Mouse (Mus musculus): Measurements from ENCODE around the gene Pde4d. TPM values are rescaled to one million over a fixed set of nuclear protein-coding genes. Genes with fewer than 3 reads are reported as not detected.
A peak's percentile ranks its signal among the peaks of the same experiment; 100 is the strongest.

Gene Pde4d
- polyA plus RNA-seq, 1 experiment from 2014 or later: 14.9 TPM

DNA sequence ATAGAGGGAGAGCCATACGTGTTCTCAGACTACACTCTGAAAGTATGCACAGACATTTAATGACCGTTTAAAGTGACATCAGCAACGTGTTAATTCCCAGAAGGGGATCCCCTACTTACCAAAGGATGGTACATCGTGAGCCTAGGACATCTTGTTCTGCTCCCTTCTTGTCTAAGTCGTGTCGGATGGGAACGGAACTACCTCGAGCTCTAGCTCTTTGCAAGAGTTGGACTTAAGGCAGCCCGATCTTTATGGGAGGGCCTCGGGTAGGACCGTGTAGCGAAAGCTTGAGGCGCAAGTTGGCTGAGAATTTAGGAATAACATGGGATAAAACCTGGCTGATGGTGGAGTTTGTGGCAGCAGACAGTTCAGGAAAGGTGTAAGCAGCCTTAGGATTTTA, 1464.5 kb downstream of the Pde4d start:
- H3K9ac ChIP-seq (ENCODE audit: low read length): no peak overlapping the region
- ATAC-seq (ENCODE audit: low read depth): no peak
- no peak overlapping the region for H3K27ac ChIP-seq (ENCODE audit: low read length)
- 83% methylated on average over 13 of the region's 13 CpGs for WGBS
- H3K4me1 ChIP-seq (replicated peaks; ENCODE audit: control insufficient read depth, insufficient read depth, low read length): 0 out of 2 replicates have a peak, but pooled peaks cover 3% of the 10 kb centered on the region
- H3K36me3 ChIP-seq (ENCODE audit: control insufficient read depth, insufficient read depth, low read length): no peaks in the 10 kb centered on the region
- no peak overlapping the region for H3K4me2 ChIP-seq (ENCODE audit: low read depth, low read length)
- no peaks in the 10 kb centered on the region for H3K9me3 ChIP-seq (ENCODE audit: control insufficient read depth, low read length)
- H3K27me3 ChIP-seq (ENCODE audit: control insufficient read depth, insufficient read depth, low read depth, low read length): no peaks in the 10 kb centered on the region
- no peak overlapping the region for H3K4me3 ChIP-seq (ENCODE audit: low read length)

DNA sequence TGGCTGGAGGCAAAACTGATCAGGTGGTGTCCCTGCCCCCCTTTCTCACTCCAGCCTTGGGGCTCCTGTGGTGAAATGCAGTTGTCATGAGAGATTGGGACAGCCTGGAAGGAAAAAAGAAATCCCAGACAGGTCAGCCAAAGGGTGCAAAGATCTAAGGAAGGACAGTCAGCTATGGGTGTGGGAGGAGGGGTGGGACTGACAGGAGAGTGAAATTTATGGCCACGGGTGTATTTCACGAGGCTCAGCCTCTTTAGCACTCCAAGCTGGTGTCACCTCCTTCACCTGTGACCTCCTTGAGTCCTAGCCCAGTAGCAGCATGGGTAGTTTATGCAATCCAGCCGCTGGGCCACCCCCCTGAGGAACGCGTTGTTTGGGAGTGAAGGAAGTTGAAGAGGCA, 1465.1 kb downstream of the Pde4d start:
- peak; percentile 45 for ATAC-seq (ENCODE audit: low read depth)
- WGBS: 7% methylated on average over 5 of the region's 5 CpGs
- no peaks in the 10 kb centered on the region for H3K9me3 ChIP-seq (ENCODE audit: control insufficient read depth, low read length)
- 0 out of 2 replicates have a peak, but pooled peaks cover 3% of the 10 kb centered on the region for H3K4me1 ChIP-seq (replicated peaks; ENCODE audit: control insufficient read depth, insufficient read depth, low read length)
- H3K27me3 ChIP-seq (ENCODE audit: control insufficient read depth, insufficient read depth, low read depth, low read length): no peaks in the 10 kb centered on the region
- no peak overlapping the region for H3K4me2 ChIP-seq (ENCODE audit: low read depth, low read length)
- H3K4me3 ChIP-seq (ENCODE audit: low read length): no peak overlapping the region
- H3K36me3 ChIP-seq (ENCODE audit: control insufficient read depth, insufficient read depth, low read length): no peaks in the 10 kb centered on the region
- H3K27ac ChIP-seq (ENCODE audit: low read length): no peak overlapping the region
- no peak overlapping the region for H3K9ac ChIP-seq (ENCODE audit: low read length)

DNA sequence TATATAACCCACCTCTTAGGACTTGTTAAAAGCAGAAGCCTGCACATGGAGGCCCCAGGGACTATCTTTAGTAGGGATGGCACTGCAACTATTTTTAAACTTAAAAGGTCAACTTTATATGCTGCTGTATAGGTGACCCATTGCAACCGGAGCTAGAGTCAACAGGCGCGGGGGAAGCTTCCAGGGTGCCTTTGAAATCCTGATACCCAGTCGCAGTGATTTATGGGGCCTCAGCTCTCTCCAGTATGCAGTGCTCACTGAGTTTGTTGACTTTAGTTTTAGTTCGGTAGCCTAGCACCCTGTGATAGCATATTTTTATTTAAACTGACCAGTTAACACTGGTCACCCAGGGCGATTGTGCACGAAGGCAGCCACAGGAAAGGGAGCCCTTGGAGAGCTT, 1465.8 kb downstream of the Pde4d start:
- ATAC-seq (ENCODE audit: low read depth): no peak
- H3K9me3 ChIP-seq (ENCODE audit: control insufficient read depth, low read length): no peaks in the 10 kb centered on the region
- no peak overlapping the region for H3K4me3 ChIP-seq (ENCODE audit: low read length)
- 35% methylated on average over 7 of the region's 7 CpGs for WGBS
- 0 out of 2 replicates have a peak, but pooled peaks cover 3% of the 10 kb centered on the region for H3K4me1 ChIP-seq (replicated peaks; ENCODE audit: control insufficient read depth, insufficient read depth, low read length)
- no peak overlapping the region for H3K27ac ChIP-seq (ENCODE audit: low read length)
- H3K9ac ChIP-seq (ENCODE audit: low read length): no peak overlapping the region
- no peaks in the 10 kb centered on the region for H3K36me3 ChIP-seq (ENCODE audit: control insufficient read depth, insufficient read depth, low read length)
- H3K4me2 ChIP-seq (ENCODE audit: low read depth, low read length): no peak overlapping the region
- no peaks in the 10 kb centered on the region for H3K27me3 ChIP-seq (ENCODE audit: control insufficient read depth, insufficient read depth, low read depth, low read length)

DNA sequence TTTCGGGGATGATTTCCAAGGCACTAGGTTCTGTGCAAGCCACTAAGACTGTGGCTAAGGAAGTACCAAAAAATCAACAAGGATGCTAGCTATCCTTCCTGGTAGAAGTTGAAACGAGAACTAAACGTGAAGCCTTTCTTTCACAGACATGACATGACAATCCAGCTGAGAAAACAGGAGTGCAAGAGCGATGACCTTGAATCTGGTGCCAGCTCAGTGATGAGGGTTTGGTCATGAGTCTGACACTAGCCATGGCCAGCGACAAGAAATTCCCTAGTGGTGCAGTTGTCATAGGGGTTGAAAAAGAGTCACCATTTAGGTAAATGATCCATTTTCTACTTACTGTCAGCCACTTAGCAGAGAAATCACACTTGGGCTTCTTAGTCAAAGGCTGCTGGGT, 1466.2 kb downstream of the Pde4d start:
- Histone ChIP-seq H3K4me3 (ENCODE audit: low read length) (no peak overlapping the region), H3K4me1 (replicated peaks; ENCODE audit: control insufficient read depth, insufficient read depth, low read length) (0 out of 2 replicates have a peak, but pooled peaks cover 3% of the 10 kb centered on the region), H3K9me3 (ENCODE audit: control insufficient read depth, low read length) (no peaks in the 10 kb centered on the region), H3K27ac (ENCODE audit: low read length) (no peak overlapping the region), H3K9ac (ENCODE audit: low read length) (no peak overlapping the region), H3K27me3 (ENCODE audit: control insufficient read depth, insufficient read depth, low read depth, low read length) (no peaks in the 10 kb centered on the region), H3K4me2 (ENCODE audit: low read depth, low read length) (no peak overlapping the region), H3K36me3 (ENCODE audit: control insufficient read depth, insufficient read depth, low read length) (no peaks in the 10 kb centered on the region)
- no peak for ATAC-seq (ENCODE audit: low read depth)
- WGBS: 63% methylated on average over 5 of the region's 5 CpGs

DNA sequence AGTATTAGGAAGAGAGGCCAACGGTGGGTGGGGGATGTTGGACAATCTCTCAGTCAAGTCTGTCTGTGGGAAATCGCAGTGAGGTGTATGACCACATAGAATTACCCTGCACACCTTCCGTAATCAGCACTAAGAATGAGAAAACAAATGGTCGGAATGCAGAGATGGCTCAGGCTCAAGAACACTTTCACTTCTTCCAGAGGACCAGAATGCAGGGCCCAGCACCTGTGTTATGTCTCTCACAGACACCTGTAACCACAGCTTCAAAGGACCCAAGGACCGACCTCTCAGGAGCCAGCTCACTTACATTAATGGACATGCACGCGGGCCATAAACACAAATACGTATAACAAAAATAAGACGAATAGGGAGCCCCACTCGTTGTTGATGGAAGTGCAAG, 1467.8 kb downstream of the Pde4d start:
- Histone ChIP-seq H3K4me2 (ENCODE audit: low read depth, low read length) (no peak overlapping the region), H3K27me3 (ENCODE audit: control insufficient read depth, insufficient read depth, low read depth, low read length) (no peaks in the 10 kb centered on the region), H3K4me3 (ENCODE audit: low read length) (no peak overlapping the region), H3K9ac (ENCODE audit: low read length) (no peak overlapping the region), H3K36me3 (ENCODE audit: control insufficient read depth, insufficient read depth, low read length) (no peaks in the 10 kb centered on the region), H3K27ac (ENCODE audit: low read length) (no peak overlapping the region), H3K9me3 (ENCODE audit: control insufficient read depth, low read length) (no peaks in the 10 kb centered on the region), H3K4me1 (replicated peaks; ENCODE audit: control insufficient read depth, insufficient read depth, low read length) (0 out of 2 replicates have a peak, but pooled peaks cover 3% of the 10 kb centered on the region)
- ATAC-seq (ENCODE audit: low read depth): no peak
- WGBS: 75% methylated on average over 10 of the region's 10 CpGs

DNA sequence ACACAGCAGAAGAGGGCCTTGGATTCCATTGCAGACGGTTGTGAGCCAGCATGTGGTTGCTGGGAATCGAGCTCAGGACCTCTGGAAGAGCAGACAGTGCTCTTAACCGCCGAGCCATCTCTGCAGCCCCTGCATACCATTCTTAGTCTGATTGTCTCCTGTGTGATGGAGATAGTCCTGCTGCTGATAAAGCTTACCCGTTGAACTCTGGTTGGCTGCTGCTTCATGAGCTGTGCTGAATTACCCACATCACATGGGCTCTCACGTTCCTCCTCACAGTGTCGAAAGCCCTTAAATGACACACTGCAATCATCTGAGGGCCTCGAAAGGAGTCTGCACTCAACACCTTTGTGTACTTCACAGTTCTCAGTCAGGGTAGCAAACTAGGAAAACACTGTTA, 1468.9 kb downstream of the Pde4d start:
- no peak for ATAC-seq (ENCODE audit: low read depth)
- no peaks in the 10 kb centered on the region for H3K9me3 ChIP-seq (ENCODE audit: control insufficient read depth, low read length)
- H3K4me2 ChIP-seq (ENCODE audit: low read depth, low read length): no peak overlapping the region
- no peaks in the 10 kb centered on the region for H3K36me3 ChIP-seq (ENCODE audit: control insufficient read depth, insufficient read depth, low read length)
- H3K27me3 ChIP-seq (ENCODE audit: control insufficient read depth, insufficient read depth, low read depth, low read length): no peaks in the 10 kb centered on the region
- no peak overlapping the region for H3K27ac ChIP-seq (ENCODE audit: low read length)
- WGBS: 60% methylated on average over 8 of the region's 8 CpGs
- no peak overlapping the region for H3K9ac ChIP-seq (ENCODE audit: low read length)
- 0 out of 2 replicates have a peak, but pooled peaks cover 3% of the 10 kb centered on the region for H3K4me1 ChIP-seq (replicated peaks; ENCODE audit: control insufficient read depth, insufficient read depth, low read length)
- no peak overlapping the region for H3K4me3 ChIP-seq (ENCODE audit: low read length)

DNA sequence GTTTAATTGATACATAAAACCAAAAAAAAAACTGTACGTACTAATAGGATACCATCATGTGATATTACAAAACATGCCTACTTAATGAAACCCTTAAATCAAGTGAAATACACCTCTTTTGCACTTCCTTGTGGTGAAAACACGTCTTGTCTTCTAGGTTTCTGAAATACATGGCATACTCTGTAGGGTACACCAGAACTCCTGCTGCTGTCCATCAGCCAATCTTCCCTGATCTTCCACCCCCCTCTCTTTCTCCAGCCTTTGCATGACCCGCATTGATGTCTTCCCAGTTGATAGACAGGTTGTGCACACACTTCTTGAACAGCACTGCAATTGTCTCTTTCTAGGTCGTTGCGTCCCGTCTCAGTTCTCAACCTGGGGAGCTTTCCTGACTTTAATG, 1470.5 kb downstream of the Pde4d start:
- H3K4me2 ChIP-seq (ENCODE audit: low read depth, low read length): no peak overlapping the region
- no peaks in the 10 kb centered on the region for H3K27me3 ChIP-seq (ENCODE audit: control insufficient read depth, insufficient read depth, low read depth, low read length)
- H3K9me3 ChIP-seq (ENCODE audit: control insufficient read depth, low read length): no peaks in the 10 kb centered on the region
- H3K4me3 ChIP-seq (ENCODE audit: low read length): no peak overlapping the region
- WGBS: 84% methylated on average over 6 of the region's 6 CpGs
- no peak overlapping the region for H3K27ac ChIP-seq (ENCODE audit: low read length)
- no peaks in the 10 kb centered on the region for H3K4me1 ChIP-seq (replicated peaks; ENCODE audit: control insufficient read depth, insufficient read depth, low read length)
- H3K36me3 ChIP-seq (ENCODE audit: control insufficient read depth, insufficient read depth, low read length): no peaks in the 10 kb centered on the region
- H3K9ac ChIP-seq (ENCODE audit: low read length): no peak overlapping the region
- no peak for ATAC-seq (ENCODE audit: low read depth)

DNA sequence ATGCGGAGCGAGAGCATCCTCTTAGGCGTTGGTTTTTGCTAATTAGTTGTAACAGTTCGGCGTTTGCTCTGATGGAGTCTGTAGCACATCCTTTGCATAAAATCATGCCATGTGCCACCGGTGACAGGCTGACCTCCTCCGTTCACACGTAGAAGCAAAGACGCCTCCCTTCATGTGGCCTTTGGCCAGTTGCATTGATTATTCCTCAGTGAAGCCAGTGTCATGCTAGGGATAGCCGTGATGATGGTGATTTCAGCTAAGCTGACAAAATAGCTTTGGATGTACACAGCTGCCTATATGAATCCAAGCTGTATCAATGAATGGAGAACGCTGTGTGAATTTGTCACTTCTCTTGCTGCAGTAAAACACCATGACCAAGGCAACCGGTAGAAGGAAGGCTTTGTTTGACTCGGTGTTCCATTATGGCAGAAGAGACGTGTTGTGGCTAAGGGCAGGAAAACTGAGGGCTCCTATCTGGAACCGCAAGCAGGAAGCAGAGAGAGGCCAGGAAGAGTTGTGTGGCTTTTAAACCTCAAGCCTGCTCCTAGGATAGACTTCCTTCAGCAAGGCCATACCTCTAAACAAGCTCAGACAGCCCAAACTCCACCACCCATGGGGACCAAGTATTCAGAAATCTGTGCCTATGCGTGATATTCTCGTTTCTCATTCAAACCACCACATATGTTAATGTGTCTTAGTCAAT, 1471.7 kb downstream of the Pde4d start:
- ATAC-seq (ENCODE audit: low read depth): no peak
- no peaks in the 10 kb centered on the region; the same call in 1 of the 2 replicates for H3K4me1 ChIP-seq (replicated peaks; ENCODE audit: control insufficient read depth, insufficient read depth, low read length)
- no peak overlapping the region for H3K27ac ChIP-seq (ENCODE audit: low read length)
- no peaks in the 10 kb centered on the region for H3K27me3 ChIP-seq (ENCODE audit: control insufficient read depth, insufficient read depth, low read depth, low read length)
- no peaks in the 10 kb centered on the region for H3K9me3 ChIP-seq (ENCODE audit: control insufficient read depth, low read length)
- no peak overlapping the region for H3K4me3 ChIP-seq (ENCODE audit: low read length)
- no peaks in the 10 kb centered on the region for H3K36me3 ChIP-seq (ENCODE audit: control insufficient read depth, insufficient read depth, low read length)
- 82% methylated on average over 17 of the region's 17 CpGs for WGBS
- no peak overlapping the region for H3K9ac ChIP-seq (ENCODE audit: low read length)
- no peak overlapping the region for H3K4me2 ChIP-seq (ENCODE audit: low read depth, low read length)

DNA sequence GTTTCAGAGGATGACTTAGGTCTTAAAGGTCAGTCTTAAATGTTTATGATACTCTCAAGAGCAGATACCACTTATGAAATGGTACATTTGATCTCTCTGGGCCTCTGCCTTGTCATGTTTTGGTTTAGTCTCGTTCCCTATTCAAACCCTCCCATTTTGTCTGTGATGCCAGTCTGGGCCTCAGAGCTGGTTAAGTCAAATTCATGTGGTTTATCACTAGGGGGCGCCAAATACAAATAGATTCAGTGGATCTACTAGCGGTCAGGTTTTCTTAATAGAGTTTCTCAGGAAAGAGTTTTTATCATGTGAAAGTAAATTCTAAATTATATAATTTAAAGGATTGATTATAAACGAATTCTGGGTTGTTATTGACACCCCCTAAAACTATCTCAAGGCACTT, 1472.5 kb downstream of the Pde4d start:
- Histone ChIP-seq H3K9ac (ENCODE audit: low read length) (no peak overlapping the region), H3K36me3 (ENCODE audit: control insufficient read depth, insufficient read depth, low read length) (no peaks in the 10 kb centered on the region), H3K27me3 (ENCODE audit: control insufficient read depth, insufficient read depth, low read depth, low read length) (no peaks in the 10 kb centered on the region), H3K9me3 (ENCODE audit: control insufficient read depth, low read length) (no peaks in the 10 kb centered on the region), H3K4me2 (ENCODE audit: low read depth, low read length) (no peak overlapping the region), H3K4me3 (ENCODE audit: low read length) (no peak overlapping the region), H3K4me1 (replicated peaks; ENCODE audit: control insufficient read depth, insufficient read depth, low read length) (no peaks in the 10 kb centered on the region; the same call in 1 of the 2 replicates), H3K27ac (ENCODE audit: low read length) (no peak overlapping the region)
- ATAC-seq (ENCODE audit: low read depth): peak; percentile 74
- under 1% methylated on average over 4 of the region's 4 CpGs for WGBS
